Mouse (Mus musculus): ENCODE measurements around the gene Pip4p1.
"Not testable (repeated sequence)": the region's sequence is repeated elsewhere in the genome, so short reads cannot be mapped to it uniquely, and the experiment has no call there.

GRCm38 (mm10) chr14:50945526-50945925 is 14.9 kb upstream of the Pip4p1 start:
- not testable (repeated sequence) for TF ChIP-seq GATA1 (IDR thresholded peaks at IDR 0.05; ENCODE audit: borderline replicate concordance, low read length); CTCF (IDR thresholded peaks at IDR 0.05; ENCODE audit: low read depth, low read length); POLR2AphosphoS5 (IDR thresholded peaks at IDR 0.05; ENCODE audit: insufficient replicate concordance, low read depth, low read length)
